Mouse (Mus musculus) liver, adult 2 months (tissue): ENCODE results near the gene Fbxo21. TPM values are rescaled to one million over a fixed set of nuclear protein-coding genes. Genes with fewer than 3 reads are reported as not detected.

Experiments
- DNase-seq: peaks from one replicate; pipeline ENCODE4 v3.0.0-alpha.2; 2011; ENCODE audit warnings: low read depth, low spot score; ENCODE audit errors: extremely low read depth
- H3K27ac ChIP-seq: fragments of 200-500 bp; replicated peaks from 2 replicates; pipeline ENCODE4 v1.5.1; 2012; ENCODE audit warnings: low read depth, mild to moderate bottlenecking, control low read depth, inconsistent platforms, low read length; ENCODE audit not compliant: insufficient read depth
- H3K27me3 ChIP-seq: fragments of 200-500 bp; 2 replicates; pipeline ENCODE4 v1.6.1; 2012; ENCODE audit warnings: mild to moderate bottlenecking, moderate library complexity, low read length, inconsistent platforms; ENCODE audit not compliant: control insufficient read depth, insufficient read depth
- H3K36me3 ChIP-seq: fragments of 200-500 bp; 2 replicates; pipeline ENCODE4 v1.6.1; 2012; ENCODE audit warnings: low read length, inconsistent platforms; ENCODE audit not compliant: control insufficient read depth, insufficient read depth
- H3K4me1 ChIP-seq: fragments of 200-500 bp; 2 replicates; pipeline ENCODE4 v1.6.1; 2011; ENCODE audit warnings: low read length; ENCODE audit not compliant: control insufficient read depth, insufficient read depth
- H3K4me3 ChIP-seq: fragments of 200-500 bp; 2 replicates; pipeline ENCODE4 v1.5.1; 2011; ENCODE audit warnings: low read depth, mild to moderate bottlenecking, control low read depth, low read length, moderate library complexity; ENCODE audit not compliant: insufficient read depth
- H3K79me2 ChIP-seq: fragments of 200-500 bp; 2 replicates; pipeline ENCODE4 v1.6.1; 2012; ENCODE audit warnings: inconsistent platforms, mild to moderate bottlenecking, low read length, moderate library complexity; ENCODE audit not compliant: control insufficient read depth, insufficient read depth
- H3K9ac ChIP-seq: fragments of 200-500 bp; 2 replicates; pipeline ENCODE4 v1.6.1; 2012; ENCODE audit warnings: low read depth, mild to moderate bottlenecking, control low read depth, inconsistent platforms, low read length
- CTCF ChIP-seq: fragments of 200-500 bp; IDR thresholded peaks from 2 replicates; pipeline ENCODE4 v1.5.1; 2011; ENCODE audit warnings: low read depth, low read length, control low read depth
- POLR2A ChIP-seq: fragments of 200-500 bp; IDR thresholded peaks from 2 replicates; pipeline ENCODE4 v1.6.1; 2011; ENCODE audit warnings: low read length, control low read depth; ENCODE audit not compliant: insufficient read depth; ENCODE audit errors: extremely low read depth
- WGBS: fragments of 180-500 bp; shearing (Covaris S2); methylation state at CpG from one replicate; pipeline ENCODE4 v1.1.7; 2018; 5-methylcytosine and 5-hydroxymethylcytosine counted together
- polyA plus RNA-seq: library from polyadenylated mRNA; depleted of rRNA; stranded (reverse); fragments of >200 nt; gene quantifications from 2 replicates; pipeline ENCODE4 v1.2.3, GENCODE M21; 2012; rRNA removed
- total RNA-seq: library from RNA; depleted of rRNA; stranded (reverse); fragments of >200 nt; gene quantifications from 2 replicates; pipeline ENCODE4 v1.2.3, GENCODE M21; 2014; rRNA removed

Fbxo21 gene
- total RNA-seq: 55.8 and 83.0 TPM in 2 replicates
- 41.9 and 79.0 TPM in 2 replicates for polyA plus RNA-seq

DNA sequence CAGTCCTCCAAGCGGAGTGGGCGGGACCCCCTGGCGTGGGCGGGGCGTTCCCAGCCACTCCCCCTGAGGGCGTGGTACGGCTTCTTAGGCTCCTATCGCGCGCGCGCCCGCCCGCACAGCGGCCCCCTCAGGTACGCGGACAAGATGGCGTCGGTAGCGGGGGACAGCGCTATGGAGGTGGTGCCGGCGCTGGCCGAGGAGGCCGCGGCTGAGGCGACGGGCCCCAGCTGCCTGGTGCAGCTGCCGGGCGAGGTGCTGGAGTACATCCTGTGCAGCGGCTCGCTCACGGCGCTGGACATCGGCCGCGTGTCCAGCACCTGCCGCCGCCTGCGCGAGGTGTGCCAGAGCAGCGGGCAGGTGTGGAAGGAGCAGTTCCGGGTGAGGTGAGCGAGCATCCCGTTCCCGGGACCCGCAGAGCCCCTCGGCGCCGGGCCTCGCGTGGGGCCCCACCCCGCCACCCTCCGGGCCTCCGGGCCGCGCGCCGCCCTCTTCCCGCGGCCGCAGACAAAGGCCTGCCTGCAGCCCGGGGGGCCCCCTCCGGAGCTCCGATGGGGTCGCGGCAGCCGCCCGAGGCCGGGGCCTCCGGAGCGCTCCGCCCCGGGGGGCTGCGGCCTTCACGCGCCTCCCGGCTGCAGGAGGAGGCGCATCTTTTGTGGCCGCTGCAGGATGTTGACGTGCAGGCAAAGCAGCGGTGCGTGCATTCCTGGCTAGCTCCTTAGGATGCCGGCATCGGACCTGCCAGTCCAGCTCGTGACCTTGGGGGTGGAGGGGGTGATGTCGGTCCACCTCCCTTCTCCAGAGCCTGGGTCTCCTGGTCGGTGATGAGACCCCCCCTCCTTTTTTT, at the start of gene Fbxo21:
Gene Fbxo21 (plus strand): TSS at position 74 of the 844 bp plus-strand sequence.
- H3K27ac ChIP-seq: peak within 1 kb of the TSS; percentile 81
- H3K9ac ChIP-seq: peak within 1 kb of the TSS; percentile 99
- peaks cover 14% of the 10 kb centered on the region for H3K79me2 ChIP-seq
- peak; percentile 78 for DNase-seq
- no peaks in the 10 kb centered on the region for H3K27me3 ChIP-seq
- H3K4me1 ChIP-seq: peaks cover 29% of the 10 kb centered on the region
- peaks cover 11% of the 10 kb centered on the region; the same call in 1 of the 2 replicates for H3K36me3 ChIP-seq
- H3K4me3 ChIP-seq: peak within 1 kb of the TSS; percentile 99
- TF ChIP-seq POLR2A (peak; percentile 94), CTCF (no peak)
- under 1% methylated on average over 88 of the region's 88 CpGs for WGBS

DNA sequence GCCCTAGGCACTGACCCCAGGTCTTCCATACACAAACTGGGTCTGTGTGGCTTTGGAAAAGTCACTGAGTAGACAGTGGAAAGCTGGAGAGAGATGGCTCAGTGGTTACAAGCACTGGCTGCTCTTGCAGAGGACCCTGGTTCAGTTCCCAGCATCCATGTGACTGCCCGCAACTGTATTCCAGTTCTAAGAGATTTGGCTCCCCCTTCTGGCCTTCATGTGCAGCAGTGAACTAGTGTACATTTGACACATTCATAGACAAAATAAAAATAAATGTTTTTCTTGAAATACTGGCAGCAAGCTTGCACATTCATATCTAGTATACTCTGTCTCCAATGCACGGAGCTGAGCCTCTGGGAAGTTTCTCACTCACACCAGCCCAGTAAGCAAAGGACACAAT, 48.0 kb upstream of the Fbxo21 start:
- Histone ChIP-seq H3K27ac (no peak overlapping the region), H3K36me3 (no peaks in the 10 kb centered on the region), H3K4me1 (no peaks in the 10 kb centered on the region), H3K9ac (no peak overlapping the region), H3K27me3 (no peaks in the 10 kb centered on the region), H3K79me2 (no peaks in the 10 kb centered on the region), H3K4me3 (no peak overlapping the region)
- no peak for TF ChIP-seq CTCF
- no peak for TF ChIP-seq POLR2A
- WGBS: 88% methylated on average over 2 of the region's 2 CpGs
- no peak for DNase-seq

DNA sequence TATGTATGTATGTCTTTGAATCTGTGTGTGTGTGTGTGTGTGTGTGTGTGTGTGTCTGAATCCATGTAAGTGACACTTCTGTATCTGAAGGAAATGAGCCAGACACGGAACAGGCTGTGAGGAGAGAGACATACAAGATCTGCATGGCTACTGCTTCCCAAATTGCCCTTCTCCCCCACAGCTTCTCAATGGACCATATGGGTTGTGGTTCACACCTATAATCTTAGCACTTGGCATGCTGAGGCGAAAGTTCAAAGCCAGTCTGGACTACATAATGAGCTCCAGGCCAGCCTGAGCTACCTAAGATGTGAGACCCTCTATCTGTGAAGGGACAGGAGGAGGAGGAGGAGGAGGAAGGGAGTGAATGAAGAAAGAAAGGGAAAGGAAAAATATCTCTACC, 44.3 kb upstream of the Fbxo21 start:
- TF ChIP-seq POLR2A: no peak
- no peak for TF ChIP-seq CTCF
- 84% methylated on average over 2 of the region's 2 CpGs for WGBS
- Histone ChIP-seq H3K9ac (no peak overlapping the region), H3K4me3 (no peak overlapping the region), H3K36me3 (no peaks in the 10 kb centered on the region), H3K27me3 (no peaks in the 10 kb centered on the region), H3K4me1 (no peaks in the 10 kb centered on the region), H3K27ac (no peak overlapping the region), H3K79me2 (no peaks in the 10 kb centered on the region)
- no peak for DNase-seq

DNA sequence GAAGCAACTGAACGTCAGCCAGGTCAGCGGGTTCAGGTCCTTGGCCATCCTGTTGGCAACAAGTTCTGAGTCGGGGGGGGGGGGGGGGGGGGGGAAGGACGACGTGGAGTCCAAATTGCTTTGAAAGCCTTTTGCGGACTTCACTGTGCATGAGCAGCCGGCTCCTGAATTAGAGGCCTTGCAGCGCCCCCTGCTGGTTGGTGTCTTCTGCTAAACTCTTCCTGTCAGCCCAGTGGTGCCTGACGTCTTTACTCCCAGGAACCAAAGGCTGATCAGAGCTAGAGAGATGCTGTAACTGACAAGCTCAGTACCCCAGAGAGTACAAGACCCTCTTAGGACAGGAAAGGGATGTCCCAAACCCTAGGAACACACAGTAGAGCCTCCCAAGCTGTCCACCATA, 43.7 kb upstream of the Fbxo21 start:
- TF ChIP-seq CTCF (peak; percentile 82), POLR2A (no peak)
- no peaks in the 10 kb centered on the region for H3K4me1 ChIP-seq
- no peaks in the 10 kb centered on the region for H3K27me3 ChIP-seq
- H3K27ac ChIP-seq: no peak overlapping the region
- H3K4me3 ChIP-seq: no peak overlapping the region
- no peaks in the 10 kb centered on the region for H3K79me2 ChIP-seq
- peak; percentile 37 for DNase-seq
- 4% methylated on average over 9 of the region's 9 CpGs for WGBS
- no peaks in the 10 kb centered on the region for H3K36me3 ChIP-seq
- H3K9ac ChIP-seq: no peak overlapping the region

DNA sequence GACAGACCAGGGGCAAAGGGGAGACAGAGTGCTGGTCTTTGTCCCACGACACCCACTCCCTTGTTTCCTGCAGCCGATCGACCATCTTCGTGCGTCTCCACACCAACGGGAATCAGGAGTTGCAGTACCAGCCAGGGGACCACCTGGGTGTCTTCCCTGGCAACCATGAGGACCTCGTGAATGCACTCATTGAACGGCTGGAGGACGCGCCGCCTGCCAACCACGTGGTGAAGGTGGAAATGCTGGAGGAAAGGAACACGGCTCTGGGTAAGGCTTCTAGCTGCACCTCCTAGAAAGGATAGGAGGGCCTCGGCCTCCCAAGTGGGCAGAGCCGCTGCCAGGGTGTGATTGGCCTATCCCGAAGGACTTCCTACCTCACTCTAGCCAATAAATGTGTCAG, 40.2 kb upstream of the Fbxo21 start:
- 54% methylated on average over 16 of the region's 16 CpGs for WGBS
- no peaks in the 10 kb centered on the region for H3K27me3 ChIP-seq
- H3K4me1 ChIP-seq: no peaks in the 10 kb centered on the region
- H3K36me3 ChIP-seq: no peaks in the 10 kb centered on the region
- TF ChIP-seq CTCF (no peak), POLR2A (no peak)
- no peak overlapping the region for H3K27ac ChIP-seq
- H3K9ac ChIP-seq: no peak overlapping the region
- DNase-seq: no peak
- no peak overlapping the region for H3K4me3 ChIP-seq
- H3K79me2 ChIP-seq: no peaks in the 10 kb centered on the region

DNA sequence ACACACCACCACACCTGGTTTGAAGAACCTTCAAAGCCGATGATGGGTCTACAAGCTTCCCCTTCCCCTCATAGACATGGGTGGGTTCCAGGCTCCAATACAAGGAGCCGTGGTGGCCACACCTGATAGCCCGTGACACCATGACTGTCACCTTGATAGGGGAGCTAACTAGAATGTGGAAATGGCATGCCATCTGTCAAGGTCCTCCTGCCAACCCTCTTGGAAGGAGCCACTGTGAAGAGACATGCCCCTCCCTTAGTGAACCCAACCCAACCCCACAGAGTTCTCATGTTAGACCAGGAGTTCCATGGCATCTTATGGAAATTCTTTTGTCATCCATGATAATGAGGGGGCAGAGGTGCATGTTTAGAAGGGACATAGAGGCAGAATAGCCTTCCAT, 39.3 kb upstream of the Fbxo21 start:
- Histone ChIP-seq H3K79me2 (no peaks in the 10 kb centered on the region), H3K9ac (no peak overlapping the region), H3K4me1 (no peaks in the 10 kb centered on the region), H3K27ac (no peak overlapping the region), H3K36me3 (no peaks in the 10 kb centered on the region), H3K27me3 (no peaks in the 10 kb centered on the region), H3K4me3 (no peak overlapping the region)
- DNase-seq: no peak
- TF ChIP-seq POLR2A (no peak), CTCF (no peak)
- WGBS: 84% methylated on average over 3 of the region's 3 CpGs
